Mouse (Mus musculus): ENCODE measurements around the gene Hdac8.

The Hdac8 gene

DNA sequence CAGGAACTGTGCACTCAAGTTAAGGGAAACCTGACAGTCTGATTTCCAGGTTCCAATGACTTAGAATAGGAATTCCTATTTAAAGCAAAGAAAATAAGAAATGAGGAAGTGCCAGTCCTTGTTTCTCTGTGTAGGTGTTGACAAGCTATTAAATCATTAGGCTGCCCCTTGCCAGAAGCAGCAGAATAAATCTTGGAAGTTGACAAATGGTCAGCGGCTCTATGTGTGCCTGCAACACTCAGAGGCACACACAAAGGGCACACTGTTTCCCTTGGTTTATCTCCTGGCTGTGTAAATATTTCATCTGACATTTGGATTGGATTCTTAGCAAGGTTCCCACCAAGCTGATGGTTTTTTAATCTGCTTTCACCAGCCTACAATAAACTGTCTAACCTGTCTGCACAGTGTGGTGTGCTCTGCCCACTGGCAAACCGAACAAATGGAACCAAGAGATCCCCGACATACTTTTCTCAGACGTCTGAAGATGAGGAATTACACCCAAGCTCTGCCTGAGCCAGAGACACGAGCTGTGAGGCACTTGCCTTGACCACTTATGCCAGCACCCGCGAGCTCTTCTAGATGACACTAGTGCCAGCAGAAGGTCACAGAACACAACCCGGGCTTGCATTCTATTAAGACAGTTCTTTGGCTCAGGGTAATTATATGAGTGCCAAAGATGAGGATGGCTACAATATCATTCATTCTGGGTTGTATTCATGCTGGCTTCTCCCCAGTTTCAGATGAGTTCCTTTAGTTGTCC, 165.6 kb downstream of the Hdac8 start:
- DNase-seq (ENCODE audit: inconsistent ontology term) = peak; percentile 40

DNA sequence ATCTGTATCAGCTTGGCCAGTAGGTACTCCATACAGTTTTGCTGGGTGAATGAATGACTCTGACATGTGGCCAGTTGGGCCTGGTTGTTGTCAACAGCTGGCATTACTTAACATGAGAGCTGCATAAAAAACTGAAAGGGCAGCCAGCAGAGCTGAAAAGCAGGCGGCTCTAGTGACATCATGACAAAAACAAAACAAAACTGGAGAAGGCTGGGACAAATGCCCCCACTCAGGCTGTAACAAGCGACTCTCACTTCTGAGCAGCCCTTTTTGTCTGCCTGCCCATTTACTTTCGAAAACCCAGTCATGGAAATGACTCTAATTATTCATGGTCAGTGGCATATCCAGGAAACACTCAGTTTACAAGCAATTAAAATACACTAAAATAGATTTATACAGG, 185.5 kb downstream of the Hdac8 start:
- peak; percentile 11 for DNase-seq (ENCODE audit: inconsistent ontology term)

DNA sequence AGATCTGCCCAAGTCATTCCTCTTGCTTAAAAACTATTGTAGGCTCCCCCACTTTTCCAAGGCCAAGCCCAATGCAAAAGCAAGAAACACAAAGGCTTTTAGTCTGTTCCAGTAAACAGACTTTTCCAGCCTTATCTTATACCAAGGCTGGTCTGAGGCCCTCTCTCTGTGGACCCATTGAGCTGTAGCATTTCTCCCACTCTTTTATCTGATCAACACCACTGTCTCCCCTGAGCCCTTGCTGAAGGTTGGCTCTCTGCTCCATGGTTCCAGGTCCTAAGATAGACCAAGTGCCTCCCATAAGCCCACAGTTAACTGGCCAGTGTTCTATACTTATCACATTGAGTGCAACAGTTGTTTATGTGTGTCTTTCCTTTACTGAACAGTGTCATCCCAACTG, 185.9 kb downstream of the Hdac8 start:
- no peak for DNase-seq (ENCODE audit: inconsistent ontology term)

DNA sequence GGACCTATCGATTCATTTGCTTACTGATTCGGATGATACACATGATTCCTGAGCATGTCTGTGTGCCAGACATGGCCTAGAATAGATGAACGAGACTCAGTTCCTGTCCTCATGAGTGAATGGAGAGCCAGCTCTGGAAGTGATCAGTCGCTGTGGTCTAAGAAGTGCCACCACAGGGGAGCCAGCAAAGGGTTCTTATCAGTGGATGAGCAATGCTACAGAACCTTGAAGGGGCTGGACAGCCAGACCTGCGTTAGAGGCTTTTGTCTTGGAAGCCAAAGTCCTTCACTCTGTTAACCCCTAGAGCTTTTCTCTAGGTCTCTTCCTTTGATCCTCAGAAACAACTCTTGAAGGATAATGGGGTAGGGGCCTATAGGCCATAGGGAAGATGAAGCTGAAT, 186.4 kb downstream of the Hdac8 start:
- DNase-seq (ENCODE audit: inconsistent ontology term) = no peak

DNA sequence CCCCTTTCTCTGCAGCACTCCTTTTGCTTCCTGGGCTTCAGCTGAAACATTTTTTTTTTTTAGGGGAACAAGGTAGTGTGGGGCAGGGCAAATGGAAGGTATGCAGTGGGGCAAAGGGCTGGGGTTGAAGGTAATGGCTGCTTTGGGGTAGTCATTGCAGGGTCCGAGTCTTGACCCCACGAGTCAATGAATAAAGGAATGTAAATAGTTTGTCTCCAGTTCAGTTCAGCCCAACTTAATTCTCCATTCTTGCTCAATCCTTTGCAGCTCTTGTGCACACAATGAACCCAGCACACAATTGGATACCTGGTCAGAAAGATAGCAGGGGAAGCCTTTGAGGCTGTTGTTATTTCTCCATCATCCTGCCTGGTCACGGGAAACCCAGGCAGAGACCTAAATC, 194.0 kb downstream of the Hdac8 start:
- no peak for DNase-seq (ENCODE audit: inconsistent ontology term)

DNA sequence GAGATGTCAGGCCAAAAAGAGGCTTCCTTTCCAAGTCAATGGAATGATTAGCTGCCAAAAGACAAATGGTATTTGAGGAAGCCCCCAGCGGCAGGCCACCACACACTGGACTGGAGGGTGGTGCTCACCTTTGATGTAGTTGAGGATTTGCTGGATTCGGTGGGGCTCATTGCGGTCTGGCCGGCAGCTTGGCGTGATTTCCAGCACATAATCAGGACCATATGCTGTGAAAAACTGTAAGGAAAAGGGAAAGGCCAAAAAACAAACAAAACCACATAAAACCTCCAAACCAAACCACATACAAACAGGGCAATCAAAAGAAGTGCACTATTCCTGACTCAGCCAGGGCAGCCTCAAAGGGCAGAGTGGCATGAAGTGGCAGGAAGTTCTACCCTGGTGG, 197.6 kb downstream of the Hdac8 start:
- DNase-seq (ENCODE audit: inconsistent ontology term) = peak; percentile 3

DNA sequence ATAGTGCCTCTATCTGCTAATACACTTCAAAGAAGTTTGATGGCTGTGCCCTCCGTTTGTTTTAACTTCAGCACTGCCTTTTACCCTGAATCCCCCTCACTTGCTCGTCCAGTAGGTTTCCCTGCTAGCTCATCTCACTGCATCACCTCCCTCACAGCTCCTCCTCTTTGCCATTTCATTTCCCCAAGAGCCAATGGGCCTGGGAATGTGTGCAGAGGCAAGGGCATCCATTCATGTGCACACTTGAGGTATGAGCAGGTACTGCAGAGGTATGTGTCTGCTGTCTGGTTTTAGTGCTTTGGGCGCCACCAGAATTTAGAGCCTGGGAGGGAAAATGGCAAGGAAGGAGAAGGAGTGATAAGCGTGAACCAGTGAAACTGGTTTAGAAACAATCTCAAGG, 199.4 kb downstream of the Hdac8 start:
- DNase-seq (ENCODE audit: inconsistent ontology term) = no peak

DNA sequence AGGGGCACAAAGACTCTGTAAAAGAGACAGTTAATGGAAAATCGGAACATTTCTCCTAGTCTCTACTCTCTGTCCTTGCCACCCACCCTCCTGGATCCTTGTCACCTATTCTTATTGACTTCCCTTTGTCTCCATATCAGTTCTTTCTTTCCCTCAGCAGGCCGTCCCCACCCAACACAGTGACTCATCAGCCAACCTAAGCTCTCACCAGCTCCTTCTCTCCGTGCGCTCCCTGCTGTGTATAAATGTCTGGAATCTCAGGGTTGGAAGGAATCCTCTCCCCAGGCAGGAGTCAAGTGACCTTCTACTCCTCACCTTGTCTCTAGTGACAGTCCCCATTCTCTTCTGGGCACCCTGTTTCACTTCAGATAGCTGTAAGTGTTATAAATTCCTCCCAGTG, 200.2 kb downstream of the Hdac8 start:
- peak; percentile 29 for DNase-seq (ENCODE audit: inconsistent ontology term)

DNA sequence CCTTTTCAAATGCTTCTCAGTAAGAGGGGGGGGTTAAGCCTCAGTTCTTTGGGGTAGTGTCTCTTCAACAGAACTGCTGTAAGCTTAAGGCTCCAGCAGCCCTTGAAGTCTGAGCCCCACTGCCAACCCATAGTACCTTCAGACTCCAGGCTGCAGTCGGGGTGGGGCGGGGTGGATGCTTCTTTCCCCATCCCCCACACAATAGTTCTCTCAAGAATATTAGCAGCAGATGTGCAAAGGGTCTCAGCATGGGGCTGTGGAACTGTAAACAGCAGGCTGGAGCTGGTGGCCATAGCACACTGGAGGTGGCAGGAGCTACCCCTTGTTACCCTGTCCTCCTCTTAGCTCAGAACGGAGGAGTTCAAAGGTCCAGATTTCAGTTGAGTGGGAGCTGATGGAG, 202.7 kb downstream of the Hdac8 start:
- no peak for DNase-seq (ENCODE audit: inconsistent ontology term)

DNA sequence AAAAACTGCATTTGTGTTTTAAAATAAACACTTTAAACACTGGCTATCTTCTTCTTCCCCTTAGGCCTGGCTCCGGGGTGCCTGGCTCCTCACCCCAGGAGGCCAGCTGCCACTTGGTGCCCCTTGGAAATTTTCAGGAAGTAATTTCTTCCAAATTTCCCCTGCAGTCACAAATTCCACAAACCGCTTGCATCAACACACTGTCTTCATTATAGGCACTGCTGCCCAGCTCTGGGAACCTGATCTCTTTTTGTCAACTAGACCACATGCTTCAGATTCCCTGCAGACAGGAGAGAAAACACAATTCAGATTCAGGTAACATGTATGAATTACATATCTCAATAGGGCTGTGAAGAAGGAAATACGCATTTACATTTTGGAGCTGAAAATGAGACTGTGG, 220.3 kb downstream of the Hdac8 start:
- DNase-seq (ENCODE audit: inconsistent ontology term) = no peak

DNA sequence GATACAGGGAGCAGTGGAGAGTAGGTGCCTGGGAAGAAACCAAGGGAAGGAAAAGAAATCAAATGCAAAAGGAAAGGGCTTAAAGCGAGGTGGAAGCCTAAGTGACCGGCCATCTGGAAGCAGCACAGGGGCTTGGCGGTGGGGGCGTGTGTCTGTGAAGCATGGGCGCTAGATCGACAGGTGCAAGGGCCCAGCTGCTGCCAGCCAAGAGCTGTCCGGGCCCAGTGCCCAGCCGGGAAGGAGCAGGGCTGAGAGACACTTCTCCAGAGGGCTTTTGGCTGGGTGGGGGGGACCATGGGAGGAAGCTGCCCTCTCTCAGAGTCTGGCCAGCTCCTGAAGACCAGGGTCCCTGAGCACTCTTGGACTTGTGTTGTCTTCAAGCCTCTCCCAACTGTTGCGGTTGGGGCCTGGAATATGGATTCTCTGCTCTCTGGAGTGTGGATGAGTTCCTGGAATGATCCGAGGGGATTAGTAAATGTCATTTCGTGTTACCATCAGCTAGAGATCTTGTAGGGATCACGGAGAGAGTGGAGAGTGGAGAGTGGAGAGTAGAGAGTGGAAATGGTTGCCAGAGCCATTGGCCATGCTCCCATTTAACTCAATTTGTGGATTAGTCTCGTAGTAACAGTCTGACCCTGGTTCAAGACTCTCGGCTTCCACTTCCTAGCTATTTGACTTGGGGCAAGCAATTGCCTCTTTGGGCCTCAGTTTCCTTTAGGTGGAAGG, 242.4 kb downstream of the Hdac8 start:
- DNase-seq (ENCODE audit: inconsistent ontology term) = no peak

DNA sequence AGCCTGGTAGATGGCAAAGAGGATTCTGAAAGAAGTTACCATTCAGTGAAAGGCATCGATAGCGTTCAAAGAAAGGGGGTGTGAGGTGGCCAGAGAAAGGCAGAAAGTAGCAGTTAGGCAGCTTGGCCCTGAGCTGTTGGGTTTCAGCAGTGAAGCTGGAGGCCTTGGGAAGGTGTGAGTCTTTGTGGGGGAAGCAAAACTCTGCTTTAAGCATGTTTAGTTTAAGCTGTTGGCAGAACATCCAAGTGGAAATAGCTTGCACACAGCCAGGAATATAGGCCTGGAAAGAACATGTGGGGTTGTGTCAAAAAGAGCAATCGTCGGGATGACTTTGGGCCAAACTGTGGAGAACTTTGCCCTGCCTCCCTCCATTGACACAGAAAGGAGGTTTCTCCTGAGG, 245.4 kb downstream of the Hdac8 start:
- no peak for DNase-seq (ENCODE audit: inconsistent ontology term)

DNA sequence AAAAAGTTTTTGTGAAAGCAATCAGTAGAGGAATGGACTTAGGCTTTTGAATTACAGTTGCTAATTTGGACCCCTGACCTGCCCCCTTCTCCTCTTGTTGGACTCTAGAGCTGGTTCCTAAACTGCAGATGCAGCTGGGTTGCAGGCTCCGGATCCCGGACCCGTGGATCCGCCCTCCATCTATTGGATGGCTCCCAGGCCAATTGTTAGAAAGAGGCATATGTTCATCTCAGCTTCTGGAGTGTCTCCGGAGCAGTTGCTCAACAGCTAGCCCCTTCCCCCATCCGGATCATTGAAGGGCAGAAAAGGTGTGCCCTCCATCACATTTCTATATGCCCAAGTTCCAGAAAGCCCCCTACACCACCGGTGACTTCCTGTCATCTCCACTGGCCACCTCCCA, 251.3 kb downstream of the Hdac8 start:
- peak; percentile 27 for DNase-seq (ENCODE audit: inconsistent ontology term)

DNA sequence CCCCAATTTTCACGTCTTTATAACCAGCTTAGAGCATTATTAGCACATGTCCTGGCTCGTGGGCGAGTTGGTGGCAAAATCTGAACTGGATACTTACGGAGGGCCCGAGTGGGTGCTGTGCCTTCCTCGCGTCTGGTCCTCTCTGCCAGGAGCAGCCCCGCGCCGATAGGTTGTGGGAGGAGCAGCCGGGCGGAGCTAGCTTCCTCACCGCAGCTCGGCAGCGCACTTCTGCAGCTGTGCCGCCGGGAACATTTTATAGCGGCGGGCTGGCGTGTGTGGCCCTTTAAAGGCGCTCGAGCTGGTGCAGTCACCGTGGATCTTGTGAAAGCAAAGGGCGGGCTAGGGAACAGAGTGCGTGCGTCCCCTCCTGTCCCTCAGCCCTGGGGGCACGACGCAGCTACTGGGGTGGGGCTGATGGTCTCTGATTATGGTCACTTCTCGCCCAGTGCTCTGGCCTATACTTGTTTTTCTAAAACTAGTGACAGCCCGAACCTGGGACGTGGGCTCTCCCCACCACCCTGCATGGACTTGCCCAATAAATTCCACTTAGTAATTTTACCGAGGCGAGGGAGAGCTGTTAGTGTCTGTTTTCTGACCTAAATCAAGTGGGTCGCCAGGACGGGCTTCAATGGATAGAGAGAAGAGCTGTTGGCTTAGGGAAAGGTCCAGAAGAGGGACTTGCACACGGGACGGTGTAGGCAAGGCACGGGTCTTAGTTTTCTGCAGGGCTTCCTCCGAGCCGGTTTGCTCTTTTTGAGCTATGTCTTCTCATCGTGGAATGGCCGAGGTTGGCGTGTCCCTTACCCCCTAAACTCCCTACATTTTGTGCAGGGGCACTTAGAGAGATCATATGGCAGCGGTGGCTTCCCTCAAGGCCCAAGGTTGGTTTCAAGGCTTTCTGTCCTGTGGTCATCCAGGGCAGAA, 253.0 kb downstream of the Hdac8 start, which contains the start of gene Cited1:
Cited1 (minus strand) TSS at position 245 of the 924 bp plus-strand sequence.
- peak; percentile 73 for DNase-seq (ENCODE audit: inconsistent ontology term)

DNA sequence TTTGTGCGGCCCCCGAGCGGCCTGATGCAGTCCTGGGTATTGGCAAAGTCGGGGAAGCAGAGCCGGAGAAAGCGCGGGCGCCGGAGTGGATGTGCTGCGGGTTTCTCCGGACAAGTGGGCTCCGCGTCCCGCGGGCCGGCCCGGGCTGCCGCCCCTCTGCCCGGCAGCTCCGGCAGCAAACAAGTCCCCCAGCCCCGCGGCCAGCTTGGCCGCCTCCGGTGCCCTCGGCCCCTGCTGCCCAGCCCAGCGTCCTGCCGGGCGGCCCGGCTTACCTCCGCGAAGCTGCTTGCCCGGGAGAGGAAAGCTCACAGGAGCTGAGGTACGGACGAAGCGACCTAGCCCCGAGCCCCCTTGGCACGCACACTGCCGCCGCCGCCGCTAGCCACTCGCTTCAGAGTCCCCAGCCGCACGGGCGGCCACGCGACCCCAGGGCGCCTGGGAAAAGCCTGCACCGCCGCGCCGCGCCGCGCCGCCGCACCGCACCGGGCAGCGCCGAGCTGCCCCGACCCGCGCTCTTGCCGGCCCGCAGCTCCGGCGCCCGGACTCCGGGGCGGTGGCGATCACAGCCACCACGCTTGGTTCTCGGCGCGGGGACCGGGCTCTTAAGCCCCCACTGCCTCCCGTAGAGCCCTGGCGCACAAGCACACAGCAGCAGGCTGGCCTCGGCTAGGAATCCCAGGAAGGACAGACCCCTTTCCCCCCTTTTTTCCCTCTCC, 253.8 kb downstream of the Hdac8 start:
- peak; percentile 31 for DNase-seq (ENCODE audit: inconsistent ontology term)

DNA sequence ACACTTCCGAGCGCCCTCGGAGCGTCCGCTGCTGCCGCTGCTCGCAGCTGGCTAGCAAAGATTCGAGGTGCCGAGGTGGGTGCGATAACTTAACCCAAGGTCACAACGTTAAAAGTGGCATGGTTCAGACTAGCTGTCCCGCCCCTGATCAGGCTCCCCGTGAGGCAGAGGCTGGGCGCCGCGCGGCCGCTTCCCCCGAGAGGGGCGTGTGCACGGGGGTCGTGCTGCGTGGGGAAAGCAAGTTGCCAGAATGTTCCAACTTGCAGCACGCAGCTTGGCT, 254.3 kb downstream of the Hdac8 start:
- no peak for DNase-seq (ENCODE audit: inconsistent ontology term)

DNA sequence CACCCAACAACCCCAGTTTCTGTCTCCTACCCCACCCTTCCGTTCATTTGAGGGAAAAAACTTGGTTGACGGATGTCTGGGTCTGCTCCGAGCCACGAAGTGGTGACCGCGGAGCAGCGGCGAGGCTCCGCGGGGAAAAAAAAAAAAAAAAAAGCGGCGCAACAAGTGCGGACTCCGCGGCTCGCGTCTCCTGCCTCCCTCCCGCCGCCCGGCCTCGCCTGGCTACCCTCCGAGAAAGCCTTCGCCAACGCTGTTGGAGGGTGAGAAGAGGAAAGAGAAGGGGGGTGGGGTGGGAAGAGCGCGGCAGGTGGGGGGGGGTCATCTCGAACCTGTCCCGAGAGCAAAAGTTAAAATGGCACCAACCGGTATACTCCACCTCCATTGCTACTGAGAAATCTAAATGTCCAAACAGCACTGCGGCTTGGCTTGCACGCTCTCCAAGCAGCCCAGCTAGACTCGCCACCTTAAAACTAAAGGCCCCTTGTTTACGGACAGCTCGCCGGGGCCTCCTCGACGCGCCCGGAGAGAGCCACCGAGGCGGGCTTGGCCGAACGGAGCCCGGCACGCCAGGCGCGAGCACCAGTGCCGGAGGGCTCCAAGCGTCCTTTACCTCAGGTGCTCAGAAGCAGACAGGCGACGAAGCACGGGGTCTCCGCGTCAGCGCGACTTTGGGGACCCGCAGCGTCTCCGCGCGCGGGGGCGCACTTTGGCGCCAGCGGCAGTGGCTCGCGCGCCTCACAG, 254.8 kb downstream of the Hdac8 start:
- peak; percentile 16 for DNase-seq (ENCODE audit: inconsistent ontology term)

DNA sequence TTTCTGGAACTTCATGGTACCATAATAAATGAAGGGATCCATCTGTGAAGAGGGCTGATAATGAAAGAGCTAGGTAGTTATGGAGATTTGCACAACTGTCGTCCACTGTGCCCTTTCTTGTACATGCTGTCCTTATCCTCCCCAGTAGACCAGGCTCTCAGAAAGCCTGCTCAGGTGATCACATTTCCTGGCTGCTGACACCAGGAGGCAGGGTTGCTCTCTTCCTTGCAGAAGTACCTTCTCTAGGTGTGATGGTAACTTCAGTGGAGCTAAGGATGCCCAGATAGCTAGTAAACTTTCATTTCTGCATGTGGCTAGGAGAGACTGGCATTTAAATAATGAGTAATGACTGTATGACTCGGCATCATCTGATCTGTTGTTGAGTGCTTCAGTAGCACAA, 260.8 kb downstream of the Hdac8 start:
- DNase-seq (ENCODE audit: inconsistent ontology term) = no peak
